Mouse (Mus musculus): ENCODE data around the gene Abcc12.

- TF ChIP-seq MAX (IDR thresholded peaks at IDR 0.05; ENCODE audit: low read length) (no peak), NRF1 (IDR thresholded peaks at IDR 0.05; ENCODE audit: insufficient read depth, low read depth, low read length, poor library complexity, severe bottlenecking) (no peak)
Measured at GRCm38 (mm10) chr8:86613798-86614197, 33.3 kb upstream of the Abcc12 start.

Measured in MEL (cell line).